Comparison of ENCODE assay signal across 16 mouse cellular contexts in genomic region chr19:6182534-6182933, GRCm38 (mm10). TPM values are rescaled to one million over a fixed set of nuclear protein-coding genes. Genes with fewer than 3 reads are reported as not detected.
DNase-seq lines count a peak whose midpoint lies in the region; ATAC-seq and TF ChIP-seq lines count a peak whose summit lies in the region.
"Had no signal": no experiment of that assay in that cellular context is flagged by ENCODE, and none has a peak within 500 bp of the region (broad histone marks: within the 10 kb centered on the region; RNA-seq: fewer than 3 reads in every experiment).

No protein-coding gene starts in this region.

- H3K36me3 ChIP-seq in intestine, postnatal 0 days (ENCODE audit: control insufficient read depth, insufficient read depth), result no peaks in the 10 kb centered on the region
- no peaks in the 10 kb centered on the region for H3K36me3 ChIP-seq in kidney, embryonic 15.5 days
- H3K36me3 ChIP-seq: embryonic facial prominence, embryonic 13.5 days; G1E; heart, embryonic 12.5 days; hindbrain, embryonic 13.5 days; midbrain, embryonic 12.5 days had no signal

- no peaks in the 10 kb centered on the region for H3K9me3 ChIP-seq in intestine, postnatal 0 days (ENCODE audit: control insufficient read depth)
- H3K9me3 ChIP-seq in kidney, embryonic 15.5 days (replicated peaks), result no peaks in the 10 kb centered on the region
- H3K9me3 ChIP-seq: embryonic facial prominence, embryonic 13.5 days; G1E; heart, embryonic 12.5 days; hindbrain, embryonic 13.5 days; midbrain, embryonic 12.5 days had no signal

- TF ChIP-seq CTCF in intestine, postnatal 0 days (IDR thresholded peaks at IDR 0.05; ENCODE audit: low read depth), result no peak

- H3K4me1 ChIP-seq in intestine, postnatal 0 days (replicated peaks; ENCODE audit: control insufficient read depth, insufficient read depth, low read length), result no peaks in the 10 kb centered on the region
- H3K4me1 ChIP-seq in kidney, embryonic 15.5 days, result no peaks in the 10 kb centered on the region
- H3K4me1 ChIP-seq: embryonic facial prominence, embryonic 13.5 days; heart, embryonic 12.5 days; midbrain, embryonic 12.5 days had no signal

- no peak overlapping the region for H3K9ac ChIP-seq in intestine, postnatal 0 days (ENCODE audit: low read depth, low read length)
- H3K9ac ChIP-seq in kidney, embryonic 15.5 days, result no peak overlapping the region
- H3K9ac ChIP-seq: embryonic facial prominence, embryonic 13.5 days; heart, embryonic 12.5 days; hindbrain, embryonic 13.5 days; lung, embryonic 14.5 days; midbrain, embryonic 12.5 days had no signal

- H3K27me3 ChIP-seq in intestine, postnatal 0 days (replicated peaks; ENCODE audit: control insufficient read depth, insufficient read depth, low read length), result no peaks in the 10 kb centered on the region
- H3K27me3 ChIP-seq in kidney, embryonic 15.5 days, result no peaks in the 10 kb centered on the region
- H3K27me3 ChIP-seq: embryonic facial prominence, embryonic 13.5 days; hindbrain, embryonic 13.5 days; midbrain, embryonic 12.5 days had no signal

- ATAC-seq in intestine, postnatal 0 days, result peak; percentile 75
- ATAC-seq in kidney, embryonic 15.5 days (replicated peaks; ENCODE audit: low FRiP score), result no peak

- peak overlapping the region; percentile 47 for H3K4me2 ChIP-seq in intestine, postnatal 0 days (replicated peaks; ENCODE audit: low read depth)
- H3K4me2 ChIP-seq in kidney, embryonic 15.5 days, result no peak overlapping the region
- H3K4me2 ChIP-seq: embryonic facial prominence, embryonic 13.5 days; heart, embryonic 12.5 days; hindbrain, embryonic 13.5 days; lung, embryonic 14.5 days; midbrain, embryonic 12.5 days had no signal

- peak; percentile 19 for DNase-seq in adrenal gland, adult 2 months
- DNase-seq in adrenal gland, postnatal 4 days (ENCODE audit: low spot score in 2 of 2), result no peak
- DNase-seq in thymus, postnatal 4 days, result peak; percentile 19
- no peak for DNase-seq in thymus, postnatal 25 days
- DNase-seq in spleen, adult 18-20 months, result no peak
- DNase-seq in kidney, adult 11 months, result no peak
- DNase-seq: kidney, postnatal 36 days; lung, embryonic 14.5 days had no signal

- no peak overlapping the region for H3K4me3 ChIP-seq in intestine, postnatal 0 days (ENCODE audit: low read depth, low read length)
- no peak overlapping the region for H3K4me3 ChIP-seq in kidney, embryonic 15.5 days (replicated peaks)
- H3K4me3 ChIP-seq: embryonic facial prominence, embryonic 13.5 days; heart, embryonic 12.5 days; hindbrain, embryonic 13.5 days; midbrain, embryonic 12.5 days had no signal

- peak overlapping the region; percentile 22; the same call in 1 of the 2 replicates for H3K27ac ChIP-seq in intestine, postnatal 0 days (ENCODE audit: low read depth, low read length)
- no peak overlapping the region for H3K27ac ChIP-seq in kidney, embryonic 15.5 days
- H3K27ac ChIP-seq: embryonic facial prominence, embryonic 13.5 days; hindbrain, embryonic 13.5 days; midbrain, embryonic 12.5 days had no signal

- 7% methylated on average over 3 of the region's 3 CpGs for WGBS in intestine, postnatal 0 days
- WGBS in kidney, embryonic 15.5 days, result 5% methylated on average over 3 of the region's 3 CpGs

RNA-seq across cellular contexts. Expression of gene Majin, which starts 1.7 kb away (rescaled TPM):
- total RNA-seq in adrenal gland, adult 2 months (2021), result 1 to 10 TPM; 2.4 to 4.1 TPM
- 0.56 and 0.72 TPM in 2 replicates for polyA plus RNA-seq in adrenal gland, adult 2 months (2012; rRNA removed)
- total RNA-seq in adrenal gland, postnatal 4 days (2021), result 1 to 10 TPM; 2.1 to 3.5 TPM
- 0.20 TPM in 1 of 2 replicates, not detected in the other for polyA plus RNA-seq in intestine, postnatal 0 days (2015; fragmentation: Nextera tagmentation; extraction: Ambion mirVana)
- not detected in 2 replicates for polyA plus RNA-seq in kidney, embryonic 15.5 days (2015; fragmentation: Nextera tagmentation; extraction: Ambion mirVana)
- polyA plus RNA-seq: embryonic facial prominence, embryonic 13.5 days; G1E; heart, embryonic 12.5 days; hindbrain, embryonic 13.5 days; limb, embryonic 11.5 days; lung, embryonic 14.5 days; midbrain, embryonic 12.5 days had no signal

RNA-seq across cellular contexts. Expression of gene Arl2, which starts 41.2 kb away (rescaled TPM):
- total RNA-seq in adrenal gland, adult 2 months (2021), result 10 to 100 TPM; 84.1 to 96.5 TPM
- 313 and 329 TPM in 2 replicates for polyA plus RNA-seq in adrenal gland, adult 2 months (2012; rRNA removed)
- total RNA-seq in adrenal gland, postnatal 4 days (2021), result 10 to 100 TPM; 64.2 to 65.1 TPM
- 70.6 and 71.5 TPM in 2 replicates for polyA plus RNA-seq in intestine, postnatal 0 days (2015; fragmentation: Nextera tagmentation; extraction: Ambion mirVana)
- 103 and 113 TPM in 2 replicates for polyA plus RNA-seq in kidney, embryonic 15.5 days (2015; fragmentation: Nextera tagmentation; extraction: Ambion mirVana)

RNA-seq across cellular contexts. Expression of gene Batf2, which starts 41.8 kb away (rescaled TPM):
- 1 to 10 TPM; 1.8 to 2.6 TPM for total RNA-seq in adrenal gland, adult 2 months (2021)
- polyA plus RNA-seq in adrenal gland, adult 2 months (2012; rRNA removed), result 5.0 and 6.6 TPM in 2 replicates
- 1 to 10 TPM in 1 of 2 experiments, under 1 TPM in 1; 0.81 to 2.0 TPM for total RNA-seq in adrenal gland, postnatal 4 days (2021)
- polyA plus RNA-seq in intestine, postnatal 0 days (2015; fragmentation: Nextera tagmentation; extraction: Ambion mirVana), result 0.61 and 1.3 TPM in 2 replicates
- 0.52 and 0.54 TPM in 2 replicates for polyA plus RNA-seq in kidney, embryonic 15.5 days (2015; fragmentation: Nextera tagmentation; extraction: Ambion mirVana)
- polyA plus RNA-seq: embryonic facial prominence, embryonic 13.5 days; G1E; heart, embryonic 12.5 days; hindbrain, embryonic 13.5 days; limb, embryonic 11.5 days; midbrain, embryonic 12.5 days had no signal

RNA-seq across cellular contexts. Expression of gene Gpha2, which starts 43.6 kb away (rescaled TPM):
- total RNA-seq in adrenal gland, adult 2 months (2021), result 10 to 100 TPM; 18.7 to 23.7 TPM
- 237 and 302 TPM in 2 replicates for polyA plus RNA-seq in adrenal gland, adult 2 months (2012; rRNA removed)
- total RNA-seq in adrenal gland, postnatal 4 days (2021), result 10 to 100 TPM; 40.5 to 50.4 TPM
- 0.26 and 0.34 TPM in 2 replicates for polyA plus RNA-seq in intestine, postnatal 0 days (2015; fragmentation: Nextera tagmentation; extraction: Ambion mirVana)
- polyA plus RNA-seq in kidney, embryonic 15.5 days (2015; fragmentation: Nextera tagmentation; extraction: Ambion mirVana), result 0.39 and 0.74 TPM in 2 replicates
- total RNA-seq: G1E had no signal
- polyA plus RNA-seq: G1E; heart, embryonic 12.5 days; hindbrain, embryonic 13.5 days had no signal

RNA-seq across cellular contexts. Expression of gene Ppp2r5b, which starts 53.1 kb away (rescaled TPM):
- 100 to 1,000 TPM in 1 of 2 experiments, 10 to 100 TPM in 1; 87.1 to 123 TPM for total RNA-seq in adrenal gland, adult 2 months (2021)
- 247 and 266 TPM in 2 replicates for polyA plus RNA-seq in adrenal gland, adult 2 months (2012; rRNA removed)
- 10 to 100 TPM; 68.4 to 71.2 TPM for total RNA-seq in adrenal gland, postnatal 4 days (2021)
- 15.2 and 17.1 TPM in 2 replicates for polyA plus RNA-seq in intestine, postnatal 0 days (2015; fragmentation: Nextera tagmentation; extraction: Ambion mirVana)
- polyA plus RNA-seq in kidney, embryonic 15.5 days (2015; fragmentation: Nextera tagmentation; extraction: Ambion mirVana), result 22.9 and 27.6 TPM in 2 replicates

Comparison
In these comparisons a context has a peak if more than half of its experiments do, and no peak if none do; other contexts are left out.
1. DNase-seq: peak in adrenal gland, adult 2 months (single experiment) and thymus, postnatal 4 days (single experiment); none in adrenal gland, postnatal 4 days (0 of 2), thymus, postnatal 25 days (single experiment), spleen, adult 18-20 months (0 of 2) and kidney, adult 11 months (single experiment).